Mouse (Mus musculus) midbrain, embryonic 13.5 days (tissue): ENCODE results near the gene Rbm18. TPM values are rescaled to one million over a fixed set of nuclear protein-coding genes. Genes with fewer than 3 reads are reported as not detected.
A peak's percentile ranks its signal among the peaks of the same experiment; 100 is the strongest.
"Not testable (repeated sequence)": the region's sequence is repeated elsewhere in the genome, so short reads cannot be mapped to it uniquely, and the experiment has no call there.

Experiments
- ATAC-seq: fragments of 200-750 bp; cut with Nextera tagmentation; 2 replicates; pipeline ENCODE4 v1.8.0; 2017; ENCODE audit warnings: mild to moderate bottlenecking, moderate TSS enrichment, moderate library complexity
- H3K27ac ChIP-seq: fragments of 300-500 bp; sonication (generic); 2 replicates; pipeline ENCODE4 v1.5.1; 2015; ENCODE audit warnings: inconsistent platforms, mild to moderate bottlenecking, moderate library complexity
- H3K27me3 ChIP-seq: fragments of 300-500 bp; sonication (generic); 2 replicates; pipeline ENCODE4 v1.6.1; 2015; ENCODE audit warnings: mild to moderate bottlenecking, inconsistent platforms
- H3K36me3 ChIP-seq: fragments of 300-500 bp; sonication (generic); 2 replicates; pipeline ENCODE4 v1.6.1; 2015; ENCODE audit warnings: mild to moderate bottlenecking, inconsistent platforms
- H3K4me1 ChIP-seq: fragments of 300-500 bp; sonication (generic); replicated peaks from 2 replicates; pipeline ENCODE4 v1.6.1; 2015; ENCODE audit warnings: inconsistent platforms
- H3K4me2 ChIP-seq: fragments of 300-500 bp; sonication (generic); replicated peaks from 2 replicates; pipeline ENCODE4 v1.6.1; 2015; ENCODE audit warnings: moderate library complexity, mild to moderate bottlenecking, inconsistent platforms
- H3K4me3 ChIP-seq: fragments of 300-500 bp; sonication (generic); replicated peaks from 2 replicates; pipeline ENCODE4 v1.5.1; 2015; ENCODE audit warnings: mild to moderate bottlenecking, inconsistent platforms
- H3K9ac ChIP-seq: fragments of 300-500 bp; sonication (generic); replicated peaks from 2 replicates; pipeline ENCODE4 v1.6.1; 2015; ENCODE audit warnings: mild to moderate bottlenecking, inconsistent platforms
- H3K9me3 ChIP-seq: fragments of 300-500 bp; sonication (generic); 2 replicates; pipeline ENCODE4 v1.6.1; 2016; ENCODE audit warnings: mild to moderate bottlenecking, inconsistent platforms
- WGBS: fragments of 180-500 bp; shearing (Covaris S2); methylation state at CpG from one replicate; pipeline ENCODE4 v1.1.7; 2015; 5-methylcytosine and 5-hydroxymethylcytosine counted together
- polyA plus RNA-seq: library from polyadenylated mRNA; unstranded; fragments of >200 nt; fragmentation: Nextera tagmentation; extraction: Ambion mirVana; gene quantifications from 2 replicates; pipeline ENCODE4 v1.2.1, GENCODE M21; 2015

Rbm18 gene
- polyA plus RNA-seq, 1 experiment from 2014 or later: 159 TPM

DNA sequence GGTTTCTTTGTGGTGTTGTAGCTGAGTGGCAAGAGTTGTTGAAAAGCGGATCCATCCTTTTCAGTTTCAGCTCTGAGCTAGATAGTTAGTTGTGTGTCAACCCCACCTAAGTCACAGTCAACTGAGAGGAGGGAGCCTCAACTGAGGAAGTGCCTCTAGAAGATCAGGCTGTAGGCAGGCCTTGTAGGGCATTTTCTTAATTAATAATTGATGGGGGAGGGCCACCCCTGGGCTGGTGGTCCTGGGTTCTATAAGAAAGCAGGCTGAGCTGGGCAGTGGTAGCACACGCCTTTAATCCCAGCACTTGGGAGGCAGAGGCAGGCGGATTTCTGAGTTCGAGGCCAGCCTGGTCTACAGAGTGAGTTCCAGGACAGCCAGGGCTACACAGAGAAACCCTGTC is 15.8 kb upstream of the Rbm18 start:
- not testable (repeated sequence) for H3K27me3 ChIP-seq, H3K4me1 ChIP-seq, H3K27ac ChIP-seq, H3K4me3 ChIP-seq, H3K9ac ChIP-seq, H3K9me3 ChIP-seq, ATAC-seq, H3K4me2 ChIP-seq
- H3K36me3 ChIP-seq: peaks cover 54% of the 10 kb centered on the region
- 94% methylated on average over 4 of the region's 4 CpGs for WGBS

DNA sequence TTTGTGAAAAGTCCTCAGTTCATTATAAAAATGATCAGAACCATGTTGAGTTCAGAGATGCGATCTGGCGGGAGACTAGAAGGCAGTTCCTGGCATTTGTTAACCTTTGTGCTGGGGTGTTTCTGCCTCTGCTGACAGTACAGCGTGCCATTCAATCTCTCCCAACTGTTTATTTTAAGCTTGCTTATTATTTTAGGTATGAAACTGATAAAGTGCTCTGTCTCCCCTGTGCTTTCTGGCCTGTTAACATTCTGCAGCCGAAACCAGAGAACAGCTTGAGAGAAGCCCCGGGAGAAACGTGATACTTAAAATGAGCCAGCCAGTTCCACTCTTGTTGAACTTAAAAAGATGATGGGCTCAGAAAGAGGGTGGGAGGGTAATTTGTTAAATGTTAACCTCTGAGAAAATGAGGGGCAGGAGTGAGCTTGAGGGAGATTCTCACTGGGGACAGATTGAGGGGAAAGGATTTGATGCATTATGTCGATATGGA is 12.3 kb upstream of the Rbm18 start:
- H3K9ac ChIP-seq: no peak overlapping the region
- H3K4me2 ChIP-seq: no peak overlapping the region
- no peaks in the 10 kb centered on the region for H3K9me3 ChIP-seq
- H3K27me3 ChIP-seq: no peaks in the 10 kb centered on the region
- no peaks in the 10 kb centered on the region for H3K4me1 ChIP-seq
- no peak overlapping the region for H3K27ac ChIP-seq
- no peak overlapping the region for H3K4me3 ChIP-seq
- H3K36me3 ChIP-seq: peaks cover 35% of the 10 kb centered on the region
- ATAC-seq: no peak
- WGBS: 92% methylated on average over 7 of the region's 7 CpGs

- WGBS: 88% methylated on average over 2 of the region's 2 CpGs
- no peak overlapping the region for H3K4me2 ChIP-seq
- peaks cover 20% of the 10 kb centered on the region for H3K36me3 ChIP-seq
- peaks cover 23% of the 10 kb centered on the region for H3K4me1 ChIP-seq
- ATAC-seq: no peak
- no peak overlapping the region for H3K9ac ChIP-seq
- H3K27ac ChIP-seq: no peak overlapping the region
- H3K4me3 ChIP-seq: no peak overlapping the region
- no peaks in the 10 kb centered on the region for H3K9me3 ChIP-seq
- no peaks in the 10 kb centered on the region for H3K27me3 ChIP-seq
These were observed 2.5 kb upstream of the Rbm18 start for GRCm38 (mm10) chr2:36139096-36139495.

GRCm38 (mm10) chr2:36135887-36136286 is 686 bp downstream of the Rbm18 start:
- Histone ChIP-seq H3K9me3 (no peaks in the 10 kb centered on the region), H3K4me1 (peaks cover 23% of the 10 kb centered on the region), H3K27ac (peak overlapping the region; percentile 80), H3K4me3 (peak overlapping the region; percentile 73), H3K4me2 (peak overlapping the region; percentile 70), H3K9ac (peak overlapping the region; percentile 83), H3K27me3 (no peaks in the 10 kb centered on the region), H3K36me3 (peaks cover 28% of the 10 kb centered on the region)
- 1% methylated on average over 4 of the region's 4 CpGs for WGBS
- ATAC-seq: no peak

DNA sequence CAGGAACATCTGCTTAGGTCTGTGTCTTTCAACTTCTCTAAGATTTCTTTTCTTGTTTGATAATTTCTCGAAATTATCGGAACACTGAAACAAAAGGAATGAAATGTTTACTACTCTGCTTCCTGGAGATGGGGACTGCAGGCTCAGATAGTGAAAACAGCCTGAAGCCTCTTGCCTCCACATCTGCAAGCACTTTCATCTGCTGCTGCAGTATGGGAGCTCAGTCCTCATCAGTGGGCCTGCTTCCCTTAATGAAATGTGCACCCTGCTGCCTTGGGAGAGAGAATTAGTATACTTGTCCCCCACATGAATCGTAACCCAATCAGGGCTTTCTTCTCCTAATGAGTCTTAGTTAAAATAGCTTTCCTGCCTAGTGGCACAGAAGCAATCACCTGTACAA is 7.5 kb downstream of the Rbm18 start:
- H3K27ac ChIP-seq: no peak overlapping the region
- no peak overlapping the region for H3K4me2 ChIP-seq
- no peaks in the 10 kb centered on the region for H3K27me3 ChIP-seq
- H3K4me3 ChIP-seq: no peak overlapping the region
- H3K36me3 ChIP-seq: peaks cover 68% of the 10 kb centered on the region
- 93% methylated on average over 3 of the region's 3 CpGs for WGBS
- no peaks in the 10 kb centered on the region for H3K9me3 ChIP-seq
- no peak for ATAC-seq
- H3K4me1 ChIP-seq: no peaks in the 10 kb centered on the region
- H3K9ac ChIP-seq: no peak overlapping the region

- no peaks in the 10 kb centered on the region for H3K4me1 ChIP-seq
- H3K27ac ChIP-seq: no peak overlapping the region
- no peaks in the 10 kb centered on the region for H3K9me3 ChIP-seq
- no peak overlapping the region for H3K4me2 ChIP-seq
- peaks cover 66% of the 10 kb centered on the region for H3K36me3 ChIP-seq
- H3K9ac ChIP-seq: no peak overlapping the region
- no peak for ATAC-seq
- H3K27me3 ChIP-seq: no peaks in the 10 kb centered on the region
- no peak overlapping the region for H3K4me3 ChIP-seq
- WGBS: 84% methylated on average over 4 of the region's 4 CpGs
These were observed 8.6 kb downstream of the Rbm18 start for GRCm38 (mm10) chr2:36127973-36128372.

DNA sequence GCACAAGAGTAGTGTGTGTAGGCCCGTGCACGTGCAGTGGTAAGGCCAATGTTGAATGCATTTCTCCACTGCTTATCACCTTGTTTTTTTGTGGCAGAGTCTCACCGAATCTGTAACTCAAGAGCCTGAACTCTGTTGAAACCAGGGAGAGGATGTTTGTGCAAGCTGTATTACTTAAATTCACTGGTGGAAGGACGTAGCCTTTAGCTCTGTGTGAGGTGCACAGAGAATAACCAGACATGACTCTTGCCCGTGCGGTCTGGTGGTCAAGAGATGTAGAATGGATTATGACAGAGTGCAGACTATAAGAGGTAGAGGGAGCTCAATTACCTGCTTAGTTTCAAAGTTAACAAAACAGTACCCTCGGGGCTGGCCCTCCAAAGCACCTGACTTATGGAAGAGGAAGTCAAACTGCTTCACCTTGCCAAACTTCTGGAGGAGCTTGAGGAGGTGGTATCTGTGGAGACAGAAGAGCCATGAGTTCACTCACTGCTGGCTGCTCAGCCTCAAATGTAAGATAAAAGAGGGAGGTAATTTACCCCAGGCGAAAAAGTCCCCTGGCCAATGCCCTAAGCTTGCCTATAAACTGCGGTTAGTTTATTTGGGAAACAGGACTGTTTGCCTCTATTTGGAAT is 9.7 kb downstream of the Rbm18 start:
- no peak for ATAC-seq
- Histone ChIP-seq H3K4me2 (no peak overlapping the region), H3K36me3 (peaks cover 71% of the 10 kb centered on the region), H3K4me3 (no peak overlapping the region), H3K4me1 (no peaks in the 10 kb centered on the region), H3K27ac (no peak overlapping the region), H3K9ac (no peak overlapping the region), H3K27me3 (no peaks in the 10 kb centered on the region), H3K9me3 (no peaks in the 10 kb centered on the region)
- WGBS: 96% methylated on average over 9 of the region's 9 CpGs

GRCm38 (mm10) chr2:36112632-36113031 is 23.9 kb downstream of the Rbm18 start:
- Histone ChIP-seq H3K4me1 (no peaks in the 10 kb centered on the region), H3K36me3 (peaks cover 23% of the 10 kb centered on the region), H3K9ac (no peak overlapping the region), H3K27me3 (peaks cover 34% of the 10 kb centered on the region), H3K9me3 (no peaks in the 10 kb centered on the region), H3K4me2 (no peak overlapping the region), H3K4me3 (no peak overlapping the region), H3K27ac (no peak overlapping the region)
- 79% methylated on average over 3 of the region's 3 CpGs for WGBS
- no peak for ATAC-seq

DNA sequence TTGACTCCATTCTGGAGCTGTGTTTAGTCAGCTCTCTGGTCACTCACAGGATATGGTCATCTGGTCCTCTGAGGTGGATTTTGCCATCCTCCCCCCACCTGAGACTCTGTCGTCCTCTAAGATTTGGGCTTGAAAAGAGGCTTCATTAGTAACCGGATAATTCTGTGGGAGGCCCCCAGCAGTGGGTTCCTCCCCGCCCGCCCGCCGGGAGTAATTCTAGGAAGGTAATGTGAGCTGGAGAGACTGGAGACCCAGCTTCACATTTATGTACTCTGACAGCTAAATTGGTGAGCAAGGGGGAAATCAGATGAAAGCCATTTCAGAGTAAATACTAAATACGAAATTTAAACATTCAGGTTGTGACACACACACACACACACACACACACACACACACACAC is 28.0 kb downstream of the Rbm18 start:
- peaks cover 19% of the 10 kb centered on the region for H3K4me1 ChIP-seq
- no peak overlapping the region for H3K4me3 ChIP-seq
- 5% methylated on average over 7 of the region's 7 CpGs for WGBS
- no peaks in the 10 kb centered on the region for H3K36me3 ChIP-seq
- no peaks in the 10 kb centered on the region for H3K9me3 ChIP-seq
- peaks cover 74% of the 10 kb centered on the region for H3K27me3 ChIP-seq
- no peak overlapping the region for H3K4me2 ChIP-seq
- no peak overlapping the region for H3K27ac ChIP-seq
- no peak overlapping the region for H3K9ac ChIP-seq
- ATAC-seq: no peak

- WGBS: under 1% methylated on average over 54 of the region's 58 CpGs
- peak within 1 kb of the TSS; percentile 40 for H3K4me3 ChIP-seq
- H3K27ac ChIP-seq: no peak within 1 kb of the TSS
- H3K36me3 ChIP-seq: no peaks in the 10 kb centered on the region
- peaks cover 99% of the 10 kb centered on the region for H3K27me3 ChIP-seq
- peak within 1 kb of the TSS; percentile 68 for H3K4me2 ChIP-seq
- peak; percentile 55; the same call in 1 of the 2 replicates for ATAC-seq
- peaks cover 34% of the 10 kb centered on the region for H3K4me1 ChIP-seq
- H3K9me3 ChIP-seq: no peaks in the 10 kb centered on the region
- peak within 1 kb of the TSS; percentile 28; the same call in 1 of the 2 replicates for H3K9ac ChIP-seq
These were observed 31.4 kb downstream of the Rbm18 start, which contains the start of gene Lhx6 for GRCm38 (mm10) chr2:36104956-36105741. Lhx6 (minus strand) TSS chr2:36105408.

DNA sequence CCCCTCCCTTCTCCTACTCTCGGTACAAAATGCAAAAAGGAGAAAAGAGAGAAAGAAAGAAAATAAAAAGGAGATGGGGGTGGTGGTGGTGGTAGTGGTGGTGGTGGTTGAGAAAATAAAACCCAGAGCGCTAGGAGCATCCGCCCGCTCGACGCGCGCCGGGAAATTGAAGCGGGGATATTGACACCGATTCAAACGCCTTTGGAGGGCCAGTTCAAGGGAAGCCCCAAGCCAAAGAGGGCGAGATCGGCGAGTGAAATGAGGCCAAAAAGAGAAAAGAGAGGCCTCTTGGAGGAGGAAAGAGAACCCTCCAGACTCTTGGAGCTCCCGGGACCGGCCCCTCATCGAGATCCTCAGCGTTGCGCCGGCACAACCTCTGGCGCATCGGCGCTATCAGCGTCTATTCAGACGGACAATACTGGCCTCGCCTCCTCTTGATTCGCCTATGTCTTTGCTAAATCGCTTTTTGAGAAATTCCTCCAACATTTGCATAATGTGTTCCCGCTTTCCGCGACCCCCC is 32.1 kb downstream of the Rbm18 start:
- WGBS: under 1% methylated on average over 32 of the region's 32 CpGs
- peaks cover 99% of the 10 kb centered on the region for H3K27me3 ChIP-seq
- no peaks in the 10 kb centered on the region for H3K9me3 ChIP-seq
- H3K4me1 ChIP-seq: peaks cover 34% of the 10 kb centered on the region
- no peak overlapping the region for H3K9ac ChIP-seq
- H3K36me3 ChIP-seq: no peaks in the 10 kb centered on the region
- peak overlapping the region; percentile 68 for H3K4me2 ChIP-seq
- ATAC-seq: no peak
- peak overlapping the region; percentile 40 for H3K4me3 ChIP-seq
- H3K27ac ChIP-seq: no peak overlapping the region
